Mouse (Mus musculus) limb, embryonic 11.5 days (tissue): ENCODE measurements around the gene Gm9887. TPM values are rescaled to one million over a fixed set of nuclear protein-coding genes. Genes with fewer than 3 reads are reported as not detected.
"Not testable (repeated sequence)": the region's sequence is repeated elsewhere in the genome, so short reads cannot be mapped to it uniquely, and the experiment has no call there.

Source experiments
- ATAC-seq: fragments of 200-750 bp; cut with Nextera tagmentation; 2 replicates; pipeline ENCODE4 v1.8.0; 2017; ENCODE audit warnings: low read depth; ENCODE audit not compliant: insufficient number of reproducible peaks, low FRiP score, low TSS enrichment
- DNase-seq: peaks from one replicate; pipeline ENCODE4 v3.0.0-alpha.2; 2015; ENCODE audit warnings: low spot score
- H3K27ac ChIP-seq: fragments of 300-500 bp; sonication (generic); replicated peaks from 2 replicates; pipeline ENCODE4 v1.5.1; 2014; ENCODE audit warnings: low read depth, mild to moderate bottlenecking, low read length
- H3K27me3 ChIP-seq: fragments of 300-500 bp; sonication (generic); 2 replicates; pipeline ENCODE4 v1.6.1; 2014; ENCODE audit warnings: mild to moderate bottlenecking, low read length, mixed read lengths; ENCODE audit not compliant: control insufficient read depth, insufficient read depth
- H3K36me3 ChIP-seq: fragments of 300-500 bp; sonication (generic); 2 replicates; pipeline ENCODE4 v1.6.1; 2014; ENCODE audit warnings: mild to moderate bottlenecking, low read length, moderate library complexity, mixed read lengths; ENCODE audit not compliant: control insufficient read depth, insufficient read depth
- H3K4me1 ChIP-seq: fragments of 300-500 bp; sonication (generic); 2 replicates; pipeline ENCODE4 v1.6.1; 2014; ENCODE audit warnings: low read length, mixed read lengths; ENCODE audit not compliant: control insufficient read depth, insufficient read depth
- H3K4me2 ChIP-seq: fragments of 300-500 bp; sonication (generic); 2 replicates; pipeline ENCODE4 v1.6.1; 2014; ENCODE audit warnings: low read depth, mild to moderate bottlenecking, moderate library complexity; ENCODE audit not compliant: severe bottlenecking
- H3K4me3 ChIP-seq: fragments of 300-500 bp; sonication (generic); 2 replicates; pipeline ENCODE4 v1.5.1; 2014; ENCODE audit warnings: low read depth, low read length
- H3K9ac ChIP-seq: fragments of 300-500 bp; sonication (generic); 2 replicates; pipeline ENCODE4 v1.6.1; 2014; ENCODE audit warnings: mild to moderate bottlenecking, low read length
- H3K9me3 ChIP-seq: fragments of 300-500 bp; sonication (generic); 2 replicates; pipeline ENCODE4 v1.6.1; 2016; ENCODE audit warnings: low read length; ENCODE audit not compliant: control insufficient read depth
- WGBS: fragments of 180-500 bp; shearing (Covaris S2); extraction: QIAGEN DNeasy Blood & Tissue Kit; methylation state at CpG from one replicate; pipeline ENCODE4 v1.1.7; 2014; 5-methylcytosine and 5-hydroxymethylcytosine counted together
- polyA plus RNA-seq: library from polyadenylated mRNA; unstranded; fragments of >200 nt; fragmentation: Nextera tagmentation; extraction: Ambion mirVana; gene quantifications from 2 replicates; pipeline ENCODE4 v1.2.1, GENCODE M21; 2014

Gene Gm9887
- polyA plus RNA-seq, 1 experiment from 2014 or later: 1.0 TPM

DNA sequence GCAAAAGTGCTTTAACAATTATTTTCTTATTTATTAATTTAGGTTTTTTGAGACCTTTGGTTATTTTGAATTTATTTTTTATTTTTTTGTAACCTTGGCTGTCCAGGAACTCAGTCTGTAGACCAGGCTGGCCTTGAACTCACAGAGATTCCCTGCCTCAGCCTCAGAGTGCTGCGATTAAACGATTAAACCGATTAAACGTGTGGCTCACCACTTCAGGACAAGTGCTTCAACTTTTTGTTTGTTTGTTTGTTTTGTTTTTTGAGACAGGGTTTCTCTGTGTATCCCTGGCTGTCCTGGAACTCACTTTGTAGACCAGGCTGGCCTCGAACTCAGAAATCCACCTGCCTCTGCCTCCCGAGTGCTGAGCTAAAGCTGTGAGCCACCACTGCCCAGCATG, 5.4 kb upstream of the Gm9887 start:
- H3K4me1 ChIP-seq, H3K27me3 ChIP-seq, H3K27ac ChIP-seq, H3K4me2 ChIP-seq, ATAC-seq, H3K9ac ChIP-seq, DNase-seq, H3K4me3 ChIP-seq, H3K36me3 ChIP-seq, H3K9me3 ChIP-seq: not testable (repeated sequence)
- WGBS: 96% methylated on average over 6 of the region's 6 CpGs

DNA sequence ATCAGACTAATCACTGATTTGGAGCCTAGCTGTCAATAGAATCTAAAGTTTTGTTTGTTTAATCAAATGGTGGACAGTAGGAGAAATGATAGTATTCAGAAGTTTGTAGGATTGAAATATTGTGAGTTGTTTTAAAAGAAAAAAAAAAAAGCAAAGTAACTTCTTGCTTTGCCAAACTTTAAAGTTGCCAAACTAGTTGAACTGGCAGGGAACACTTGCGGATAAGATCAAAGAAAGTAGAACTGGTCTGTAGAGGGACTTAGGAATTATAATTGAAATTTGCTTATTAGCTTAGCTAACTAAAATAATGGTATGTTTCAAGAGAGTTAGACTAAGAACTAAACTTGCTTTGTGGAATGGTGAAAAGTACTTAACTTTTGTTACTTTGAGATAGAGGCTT, 4.9 kb upstream of the Gm9887 start:
- Histone ChIP-seq H3K27ac (no peak overlapping the region), H3K9me3 (no peaks in the 10 kb centered on the region), H3K4me2 (no peak overlapping the region), H3K9ac (no peak overlapping the region), H3K27me3 (no peaks in the 10 kb centered on the region), H3K4me1 (peaks cover 6% of the 10 kb centered on the region), H3K36me3 (0 out of 2 replicates have a peak, but pooled peaks cover 4% of the 10 kb centered on the region), H3K4me3 (no peak overlapping the region)
- 89% methylated on average over 1 of the region's 1 CpGs for WGBS
- DNase-seq (no peak), ATAC-seq (no peak)

DNA sequence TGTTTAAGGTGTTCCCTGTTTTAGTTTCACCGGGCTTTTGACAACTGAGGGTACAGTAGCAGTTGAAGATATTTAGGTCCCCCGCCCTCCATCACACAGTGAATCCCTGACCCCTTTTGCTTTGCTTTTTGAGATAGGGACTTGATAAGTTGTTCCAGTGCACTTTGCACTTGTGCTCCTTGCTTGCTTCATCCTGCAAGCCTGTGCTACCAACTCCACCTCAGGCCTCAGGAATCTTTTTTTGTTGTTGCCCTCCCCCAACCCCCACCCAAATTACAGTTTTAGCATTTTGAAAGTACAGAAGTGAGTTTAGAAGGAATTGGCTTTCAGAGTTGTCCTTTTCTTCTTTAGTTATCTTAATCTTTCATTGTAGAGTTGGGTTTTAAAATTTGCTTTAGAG, 3.9 kb upstream of the Gm9887 start:
- WGBS: 90% methylated on average over 2 of the region's 2 CpGs
- Histone ChIP-seq H3K4me1 (peaks cover 6% of the 10 kb centered on the region), H3K4me2 (no peak overlapping the region), H3K36me3 (0 out of 2 replicates have a peak, but pooled peaks cover 4% of the 10 kb centered on the region), H3K9me3 (no peaks in the 10 kb centered on the region), H3K27ac (no peak overlapping the region), H3K9ac (no peak overlapping the region), H3K4me3 (no peak overlapping the region), H3K27me3 (no peaks in the 10 kb centered on the region)
- DNase-seq (no peak), ATAC-seq (no peak)

DNA sequence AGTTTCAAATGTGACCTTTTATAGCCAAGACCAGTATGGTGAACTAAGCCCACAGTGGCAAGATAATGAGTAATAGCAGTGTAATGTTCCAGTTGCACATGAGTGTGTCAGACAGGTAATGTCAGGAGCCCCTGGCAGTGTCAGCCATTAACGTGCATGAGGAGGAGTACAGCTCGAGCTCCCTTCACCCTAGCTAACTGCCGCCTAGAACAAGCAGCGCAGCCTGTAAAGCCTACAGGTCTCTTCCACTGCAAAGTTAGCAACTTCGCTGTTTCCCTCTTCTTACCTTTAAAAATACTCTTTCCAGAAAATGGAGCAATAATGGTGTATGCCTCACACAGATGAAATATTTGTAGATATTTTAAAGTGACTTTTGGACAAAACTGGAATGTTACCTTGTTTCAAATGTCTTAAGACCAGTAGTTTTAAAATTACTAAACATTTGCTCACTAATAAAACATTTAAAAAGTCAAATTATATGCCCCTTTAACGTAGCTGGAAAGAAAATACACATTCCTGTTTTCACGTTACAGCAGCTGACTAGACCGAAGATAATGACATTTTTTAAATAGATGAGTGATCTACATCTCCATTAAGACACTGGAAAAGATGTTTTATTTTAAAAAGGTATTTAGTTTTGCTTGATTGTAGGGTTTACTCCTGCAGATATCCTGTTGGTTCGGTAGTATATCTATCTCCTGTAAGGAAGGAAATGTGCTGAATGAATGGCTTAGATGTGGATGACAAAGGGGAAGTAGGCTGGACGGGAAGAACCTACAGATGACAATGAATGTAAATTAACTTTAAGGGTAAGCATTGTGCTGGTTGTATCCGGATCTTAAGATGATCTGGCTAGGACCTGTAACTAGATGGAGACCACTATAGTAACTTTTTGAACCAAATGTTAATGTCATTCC, 1.9 kb upstream of the Gm9887 start:
- ATAC-seq (no peak), DNase-seq (no peak)
- H3K9me3 ChIP-seq: no peaks in the 10 kb centered on the region
- no peak overlapping the region for H3K27ac ChIP-seq
- H3K4me3 ChIP-seq: peak overlapping the region; percentile 84
- WGBS: 59% methylated on average over 11 of the region's 11 CpGs
- peak overlapping the region; percentile 77 for H3K4me2 ChIP-seq
- 0 out of 2 replicates have a peak, but pooled peaks cover 4% of the 10 kb centered on the region for H3K36me3 ChIP-seq
- H3K9ac ChIP-seq: no peak overlapping the region
- H3K27me3 ChIP-seq: no peaks in the 10 kb centered on the region
- peaks cover 6% of the 10 kb centered on the region for H3K4me1 ChIP-seq

DNA sequence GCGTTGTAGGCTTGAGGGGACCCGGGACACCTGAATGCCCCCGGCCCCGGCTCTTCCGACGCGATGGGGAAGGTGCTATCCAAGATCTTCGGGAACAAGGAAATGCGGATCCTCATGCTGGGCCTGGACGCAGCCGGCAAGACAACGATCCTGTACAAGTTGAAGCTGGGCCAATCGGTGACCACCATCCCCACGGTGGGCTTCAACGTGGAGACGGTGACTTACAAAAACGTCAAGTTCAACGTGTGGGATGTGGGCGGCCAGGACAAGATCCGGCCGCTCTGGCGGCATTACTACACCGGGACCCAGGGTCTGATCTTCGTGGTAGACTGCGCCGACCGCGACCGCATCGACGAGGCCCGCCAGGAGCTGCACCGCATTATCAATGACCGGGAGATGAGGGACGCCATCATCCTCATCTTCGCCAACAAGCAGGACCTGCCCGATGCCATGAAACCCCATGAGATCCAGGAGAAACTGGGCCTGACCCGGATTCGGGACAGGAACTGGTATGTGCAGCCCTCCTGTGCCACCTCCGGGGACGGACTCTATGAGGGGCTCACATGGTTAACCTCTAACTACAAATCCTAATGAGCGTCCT, 573 bp upstream of the Gm9887 start:
- Histone ChIP-seq H3K4me2 (peak overlapping the region; percentile 77), H3K27me3 (no peaks in the 10 kb centered on the region), H3K4me1 (peaks cover 6% of the 10 kb centered on the region), H3K36me3 (0 out of 2 replicates have a peak, but pooled peaks cover 4% of the 10 kb centered on the region), H3K9me3 (no peaks in the 10 kb centered on the region), H3K27ac (peak overlapping the region; percentile 88), H3K4me3 (peak overlapping the region; percentile 84), H3K9ac (peak overlapping the region; percentile 87)
- DNase-seq: peak; percentile 63
- under 1% methylated on average over 42 of the region's 42 CpGs for WGBS
- 0 out of 2 replicates have a peak, but pooled peaks have one; percentile 7 for ATAC-seq

DNA sequence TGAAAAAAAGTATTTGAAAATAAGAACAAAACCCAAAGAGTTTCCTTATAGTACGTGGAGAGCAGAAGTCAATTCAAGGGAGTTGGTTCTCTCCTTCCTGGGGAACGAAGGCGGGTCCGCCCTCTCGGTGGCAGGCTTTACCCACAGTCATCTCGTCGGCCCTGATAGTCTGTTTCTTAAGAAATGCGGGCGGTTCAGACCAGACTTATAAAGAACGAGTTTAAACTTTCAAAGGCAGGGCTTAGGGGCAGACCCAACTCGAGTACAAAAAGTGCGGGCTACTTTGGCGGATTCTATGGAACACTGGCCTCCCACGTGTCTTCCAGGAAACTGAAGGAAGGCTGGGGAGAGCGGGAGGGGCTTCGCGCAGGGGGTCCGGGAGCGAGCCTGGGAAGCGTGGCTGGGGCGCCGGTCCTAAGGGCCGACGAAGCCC, 821 bp downstream of the Gm9887 start:
- no peaks in the 10 kb centered on the region for H3K27me3 ChIP-seq
- DNase-seq: no peak
- ATAC-seq: peak; percentile 90
- peak overlapping the region; percentile 77 for H3K4me2 ChIP-seq
- WGBS: under 1% methylated on average over 24 of the region's 24 CpGs
- peaks cover 6% of the 10 kb centered on the region for H3K4me1 ChIP-seq
- peak overlapping the region; percentile 84 for H3K4me3 ChIP-seq
- H3K36me3 ChIP-seq: 0 out of 2 replicates have a peak, but pooled peaks cover 4% of the 10 kb centered on the region
- H3K9me3 ChIP-seq: no peaks in the 10 kb centered on the region
- peak overlapping the region; percentile 87 for H3K9ac ChIP-seq
- H3K27ac ChIP-seq: peak overlapping the region; percentile 88

DNA sequence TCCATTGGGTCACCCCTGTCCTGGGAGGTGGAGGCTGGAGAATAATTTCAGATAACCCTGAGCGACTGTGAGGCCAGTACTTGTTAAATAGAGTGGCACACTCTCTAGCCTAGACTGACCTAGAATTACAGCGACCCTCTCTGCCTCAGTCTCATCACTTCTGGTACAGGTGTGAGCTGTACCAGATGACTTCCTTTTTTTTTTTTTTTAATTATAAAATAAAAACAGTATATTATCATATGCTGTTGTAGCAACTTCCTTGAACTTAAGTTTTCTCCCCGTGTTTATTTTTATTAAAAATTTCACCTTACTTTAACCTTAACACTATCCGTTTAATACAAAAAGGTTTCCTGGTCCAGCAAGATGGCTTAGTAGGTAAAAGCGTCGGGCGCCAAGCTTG, 1.3 kb downstream of the Gm9887 start:
- no peak for DNase-seq
- Histone ChIP-seq H3K27me3 (no peaks in the 10 kb centered on the region), H3K4me1 (peaks cover 6% of the 10 kb centered on the region), H3K27ac (peak overlapping the region; percentile 88; the same call in 1 of the 2 replicates), H3K4me2 (peak overlapping the region; percentile 77), H3K4me3 (peak overlapping the region; percentile 84), H3K9me3 (no peaks in the 10 kb centered on the region), H3K36me3 (0 out of 2 replicates have a peak, but pooled peaks cover 2% of the 10 kb centered on the region), H3K9ac (peak overlapping the region; percentile 87; the same call in 1 of the 2 replicates)
- no peak for ATAC-seq
- 14% methylated on average over 7 of the region's 7 CpGs for WGBS

DNA sequence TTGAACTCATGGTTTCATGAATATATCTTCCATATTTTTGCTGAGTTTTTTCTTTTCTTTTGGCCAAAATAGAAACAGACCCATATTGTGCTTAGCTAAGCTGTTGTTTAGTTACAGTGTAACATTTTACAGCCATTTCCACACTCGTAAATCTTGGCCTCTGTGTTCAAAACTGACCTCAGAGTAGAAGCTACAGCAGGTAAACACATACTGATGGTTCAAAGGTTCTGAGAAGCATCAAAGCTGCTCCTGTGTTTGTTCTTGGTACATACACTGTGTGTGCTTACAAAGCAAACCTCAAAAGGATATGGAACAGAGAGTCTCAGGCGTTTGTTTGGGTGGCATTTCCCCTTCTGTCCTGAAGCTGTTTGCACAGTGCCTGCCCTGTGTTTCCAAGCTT, 4.7 kb downstream of the Gm9887 start:
- Histone ChIP-seq H3K4me2 (no peak overlapping the region), H3K9ac (no peak overlapping the region), H3K9me3 (no peaks in the 10 kb centered on the region), H3K36me3 (no peaks in the 10 kb centered on the region), H3K27ac (no peak overlapping the region), H3K4me1 (no peaks in the 10 kb centered on the region; the same call in 1 of the 2 replicates), H3K4me3 (no peak overlapping the region), H3K27me3 (no peaks in the 10 kb centered on the region)
- WGBS: 66% methylated on average over 2 of the region's 2 CpGs
- DNase-seq (no peak), ATAC-seq (no peak)
